Mouse (Mus musculus): ENCODE measurements around the gene Gpr3. TPM values are rescaled to one million over a fixed set of nuclear protein-coding genes. Genes with fewer than 3 reads are reported as not detected.

Gene Gpr3
- polyA plus RNA-seq (2014; fragmentation: Nextera tagmentation; extraction: Ambion mirVana), result 0.33 and 0.47 TPM in 2 replicates

DNA sequence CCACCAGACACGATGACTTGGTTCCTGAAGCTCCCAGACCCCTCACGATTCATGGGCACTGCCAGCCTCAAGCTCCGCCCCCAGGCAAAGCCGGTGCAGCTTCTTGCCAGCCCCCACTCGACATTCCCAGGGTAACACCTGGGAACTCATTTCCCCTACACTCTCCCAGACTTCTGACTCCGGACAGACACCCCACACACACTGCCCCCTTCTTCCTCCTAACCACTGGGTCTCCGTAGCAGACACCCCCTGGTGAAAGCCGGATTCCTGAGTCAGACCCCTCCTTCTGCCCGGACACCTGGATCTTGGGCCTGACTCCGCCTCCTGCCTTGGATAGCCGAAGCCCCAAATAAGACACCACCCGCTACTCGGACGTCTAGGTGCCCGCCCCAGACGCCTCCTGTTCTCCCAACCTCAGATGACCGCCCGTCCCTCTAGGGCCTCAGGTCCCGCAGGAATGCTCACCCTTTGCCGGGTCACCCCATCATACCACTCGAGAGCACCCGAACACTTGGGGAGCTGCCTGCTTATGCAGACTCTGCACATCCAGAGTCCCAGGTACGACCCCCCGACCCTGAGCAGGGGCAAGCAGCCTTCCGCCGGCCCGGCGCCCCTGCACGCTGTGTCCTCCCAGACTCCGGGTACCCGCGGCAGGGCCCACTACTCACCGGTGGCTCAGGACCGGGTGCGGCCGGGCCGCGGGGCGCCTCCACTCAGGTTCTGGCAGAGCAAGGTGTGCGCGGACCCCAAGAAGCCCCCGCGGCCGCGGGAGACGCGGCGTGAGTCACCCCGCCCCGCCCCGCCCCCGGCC lies at the start of gene Gpr3, which contains the start of gene Cd164l2:
TSS of gene Gpr3 (minus strand) at position 786 of the 811 bp plus-strand sequence.
TSS of gene Cd164l2 (plus strand) at position 381 of the 811 bp plus-strand sequence.
- Histone ChIP-seq H3K36me3 (ENCODE audit: control insufficient read depth, insufficient read depth, low read length) (no peaks in the 10 kb centered on the region), H3K4me3 (ENCODE audit: low read depth, low read length) (peak within 1 kb of the TSS; percentile 66), H3K27ac (replicated peaks; ENCODE audit: low read depth, low read length) (no peak within 1 kb of the TSS), H3K27me3 (ENCODE audit: control insufficient read depth, insufficient read depth, low read length) (peaks cover 22% of the 10 kb centered on the region), H3K9me3 (ENCODE audit: control insufficient read depth, low read length) (no peaks in the 10 kb centered on the region), H3K9ac (ENCODE audit: low read length) (peak within 1 kb of the TSS; percentile 44), H3K4me1 (ENCODE audit: control insufficient read depth, insufficient read depth, low read length) (peaks cover 13% of the 10 kb centered on the region), H3K4me2 (ENCODE audit: low read depth, severe bottlenecking) (peak within 1 kb of the TSS; percentile 95)
- ATAC-seq (ENCODE audit: insufficient number of reproducible peaks, low FRiP score, low TSS enrichment, low read depth) (peak; percentile 58), DNase-seq (ENCODE audit: low spot score) (no peak)
- 2% methylated on average over 52 of the region's 52 CpGs for WGBS

DNA sequence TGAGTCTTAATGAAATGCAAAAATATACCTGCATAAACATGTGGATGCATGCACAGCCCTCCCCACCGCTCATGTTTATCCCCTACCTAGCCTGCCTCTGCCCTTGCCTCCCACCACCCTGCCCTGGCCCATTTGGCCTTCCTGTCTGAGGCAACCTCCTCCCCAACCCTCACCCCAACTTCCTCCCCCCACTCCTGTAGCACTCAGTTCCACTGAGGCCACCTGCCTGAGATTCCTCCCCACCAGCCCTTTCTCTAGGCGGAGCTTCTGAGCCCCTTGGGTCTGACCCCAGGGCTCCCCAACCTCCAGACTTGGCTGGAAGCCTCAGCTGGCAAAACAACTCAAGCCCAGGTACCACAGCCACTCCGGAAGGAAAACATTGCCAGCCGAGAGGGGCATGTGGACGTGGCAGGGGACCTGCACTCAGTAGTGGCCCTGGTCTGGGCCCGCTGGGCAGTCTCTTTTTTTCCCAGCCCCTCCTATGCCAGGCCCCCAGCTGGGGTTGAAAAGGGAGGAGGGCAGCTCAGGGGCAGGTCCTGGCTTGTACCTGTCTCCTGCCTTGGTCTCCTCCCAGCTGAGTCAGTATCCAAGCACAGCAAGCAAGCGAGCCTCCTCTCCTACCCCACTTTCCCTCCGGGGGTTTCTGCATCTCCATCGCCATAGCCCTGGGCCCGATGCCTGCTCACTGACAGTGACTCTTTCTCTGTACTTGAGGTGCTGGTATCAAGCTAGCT lies 49.5 kb upstream of the Gpr3 start:
- H3K27ac ChIP-seq (replicated peaks; ENCODE audit: low read depth, low read length), result 0 out of 2 replicates have a peak overlapping the region, but pooled peaks have one; percentile 42
- no peak for ATAC-seq (ENCODE audit: insufficient number of reproducible peaks, low FRiP score, low TSS enrichment, low read depth)

DNA sequence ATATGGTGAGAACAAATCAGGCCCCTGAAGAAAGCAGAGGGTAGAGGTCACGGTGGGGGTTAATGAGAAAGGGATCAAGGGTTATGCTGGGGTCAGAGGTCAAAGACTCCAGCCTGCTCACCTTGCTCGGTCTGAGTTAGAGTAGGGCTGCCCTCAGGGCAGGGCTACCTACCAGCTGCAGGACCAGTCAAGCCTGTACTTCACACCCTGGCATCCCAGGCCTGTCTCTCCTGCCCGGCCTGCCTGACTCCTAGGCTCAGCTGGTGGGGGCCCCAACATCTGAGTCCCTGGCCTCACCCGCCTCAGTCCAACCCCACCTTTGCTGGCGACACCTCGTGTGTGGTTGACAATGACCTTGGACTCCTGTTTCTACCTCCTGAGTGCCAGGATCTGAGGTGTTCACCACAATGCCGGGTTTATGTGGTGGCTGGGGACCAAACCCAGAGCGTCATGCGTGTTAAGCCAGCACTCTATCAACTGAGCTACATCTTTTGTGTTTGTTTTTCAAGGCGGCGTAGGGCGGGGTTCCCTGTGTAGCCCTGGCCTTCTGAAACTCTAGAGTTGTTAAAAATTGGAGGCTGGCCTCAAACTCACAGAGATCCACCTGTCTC lies 45.6 kb upstream of the Gpr3 start:
- peaks cover 6% of the 10 kb centered on the region; the same call in 1 of the 2 replicates for H3K4me1 ChIP-seq (ENCODE audit: control insufficient read depth, insufficient read depth, low read length)
- H3K9me3 ChIP-seq (ENCODE audit: control insufficient read depth, low read length), result no peaks in the 10 kb centered on the region
- H3K27ac ChIP-seq (replicated peaks; ENCODE audit: low read depth, low read length), result no peak overlapping the region
- peaks cover 8% of the 10 kb centered on the region; the same call in 1 of the 2 replicates for H3K27me3 ChIP-seq (ENCODE audit: control insufficient read depth, insufficient read depth, low read length)
- ATAC-seq (ENCODE audit: insufficient number of reproducible peaks, low FRiP score, low TSS enrichment, low read depth) (no peak), DNase-seq (ENCODE audit: low spot score) (no peak)
- 68% methylated on average over 12 of the region's 12 CpGs for WGBS
- no peak overlapping the region for H3K9ac ChIP-seq (ENCODE audit: low read length)
- H3K4me3 ChIP-seq (ENCODE audit: low read depth, low read length), result no peak overlapping the region
- no peaks in the 10 kb centered on the region for H3K36me3 ChIP-seq (ENCODE audit: control insufficient read depth, insufficient read depth, low read length)
- H3K4me2 ChIP-seq (ENCODE audit: low read depth, severe bottlenecking), result no peak overlapping the region

More for the DNA sequence above, 49.5 kb upstream of the Gpr3 start:
- Histone ChIP-seq H3K27me3 (ENCODE audit: control insufficient read depth, insufficient read depth, low read length) (peaks cover 4% of the 10 kb centered on the region; the same call in 1 of the 2 replicates), H3K9ac (ENCODE audit: low read length) (no peak overlapping the region), H3K4me3 (ENCODE audit: low read depth, low read length) (no peak overlapping the region), H3K9me3 (ENCODE audit: control insufficient read depth, low read length) (no peaks in the 10 kb centered on the region; the same call in 1 of the 2 replicates), H3K4me1 (ENCODE audit: control insufficient read depth, insufficient read depth, low read length) (peaks cover 6% of the 10 kb centered on the region; the same call in 1 of the 2 replicates), H3K4me2 (ENCODE audit: low read depth, severe bottlenecking) (no peak overlapping the region), H3K36me3 (ENCODE audit: control insufficient read depth, insufficient read depth, low read length) (peaks cover 17% of the 10 kb centered on the region)
- 43% methylated on average over 10 of the region's 10 CpGs for WGBS
- no peak for DNase-seq (ENCODE audit: low spot score)

DNA sequence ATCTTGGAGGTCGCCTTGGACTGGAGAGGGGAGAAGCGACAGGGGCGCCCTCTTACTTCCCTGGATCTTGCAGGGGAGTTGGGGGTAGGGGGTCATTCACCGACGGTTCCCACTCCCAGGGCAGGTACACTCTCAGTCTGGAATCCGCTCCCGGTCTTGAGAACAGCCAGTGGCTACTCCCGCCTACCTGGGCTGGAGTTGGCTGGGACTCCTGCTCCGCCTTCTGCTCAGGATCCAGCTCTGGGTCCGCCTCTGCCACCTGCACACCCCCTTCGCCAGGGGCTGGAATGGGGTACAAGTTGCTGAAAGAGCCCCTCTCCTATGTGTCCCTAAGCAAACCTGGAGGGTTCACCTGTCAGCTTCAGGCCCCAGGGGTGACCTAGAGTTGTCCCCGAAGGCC lies 44.9 kb upstream of the Gpr3 start:
- no peak overlapping the region for H3K9ac ChIP-seq (ENCODE audit: low read length)
- peaks cover 14% of the 10 kb centered on the region for H3K27me3 ChIP-seq (ENCODE audit: control insufficient read depth, insufficient read depth, low read length)
- H3K4me1 ChIP-seq (ENCODE audit: control insufficient read depth, insufficient read depth, low read length), result peaks cover 6% of the 10 kb centered on the region; the same call in 1 of the 2 replicates
- no peaks in the 10 kb centered on the region for H3K9me3 ChIP-seq (ENCODE audit: control insufficient read depth, low read length)
- 23% methylated on average over 11 of the region's 12 CpGs for WGBS
- H3K36me3 ChIP-seq (ENCODE audit: control insufficient read depth, insufficient read depth, low read length), result no peaks in the 10 kb centered on the region
- no peak for DNase-seq (ENCODE audit: low spot score)
- no peak for ATAC-seq (ENCODE audit: insufficient number of reproducible peaks, low FRiP score, low TSS enrichment, low read depth)
- no peak overlapping the region for H3K4me3 ChIP-seq (ENCODE audit: low read depth, low read length)
- no peak overlapping the region for H3K4me2 ChIP-seq (ENCODE audit: low read depth, severe bottlenecking)
- H3K27ac ChIP-seq (replicated peaks; ENCODE audit: low read depth, low read length), result no peak overlapping the region

DNA sequence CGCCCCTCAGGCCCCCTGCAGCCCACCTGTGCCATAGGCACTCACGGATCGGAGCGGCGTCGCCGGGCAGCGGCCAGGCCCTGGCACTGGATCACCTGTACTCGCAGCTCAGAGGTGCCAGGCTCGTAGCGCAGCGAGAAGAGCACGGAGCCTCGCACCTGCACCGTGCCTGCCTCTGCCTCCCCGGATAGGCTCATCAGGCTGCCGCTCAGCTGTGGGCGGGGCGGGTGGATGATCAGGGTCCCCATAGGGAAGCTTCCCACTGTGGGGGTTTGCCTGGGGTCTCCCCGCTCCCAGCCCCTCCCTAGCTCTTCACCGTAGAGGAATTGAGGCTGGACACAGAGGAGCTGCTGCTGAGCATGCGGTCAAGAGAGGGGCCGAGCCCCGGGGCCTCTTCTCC lies 44.5 kb upstream of the Gpr3 start:
- H3K36me3 ChIP-seq (ENCODE audit: control insufficient read depth, insufficient read depth, low read length), result no peaks in the 10 kb centered on the region
- no peak overlapping the region for H3K27ac ChIP-seq (replicated peaks; ENCODE audit: low read depth, low read length)
- H3K9ac ChIP-seq (ENCODE audit: low read length), result no peak overlapping the region
- peaks cover 18% of the 10 kb centered on the region for H3K27me3 ChIP-seq (ENCODE audit: control insufficient read depth, insufficient read depth, low read length)
- H3K9me3 ChIP-seq (ENCODE audit: control insufficient read depth, low read length), result no peaks in the 10 kb centered on the region
- H3K4me2 ChIP-seq (ENCODE audit: low read depth, severe bottlenecking), result no peak overlapping the region
- WGBS, result 13% methylated on average over 24 of the region's 24 CpGs
- DNase-seq (ENCODE audit: low spot score) (no peak), ATAC-seq (ENCODE audit: insufficient number of reproducible peaks, low FRiP score, low TSS enrichment, low read depth) (no peak)
- H3K4me1 ChIP-seq (ENCODE audit: control insufficient read depth, insufficient read depth, low read length), result peaks cover 3% of the 10 kb centered on the region; the same call in 1 of the 2 replicates
- H3K4me3 ChIP-seq (ENCODE audit: low read depth, low read length), result no peak overlapping the region

DNA sequence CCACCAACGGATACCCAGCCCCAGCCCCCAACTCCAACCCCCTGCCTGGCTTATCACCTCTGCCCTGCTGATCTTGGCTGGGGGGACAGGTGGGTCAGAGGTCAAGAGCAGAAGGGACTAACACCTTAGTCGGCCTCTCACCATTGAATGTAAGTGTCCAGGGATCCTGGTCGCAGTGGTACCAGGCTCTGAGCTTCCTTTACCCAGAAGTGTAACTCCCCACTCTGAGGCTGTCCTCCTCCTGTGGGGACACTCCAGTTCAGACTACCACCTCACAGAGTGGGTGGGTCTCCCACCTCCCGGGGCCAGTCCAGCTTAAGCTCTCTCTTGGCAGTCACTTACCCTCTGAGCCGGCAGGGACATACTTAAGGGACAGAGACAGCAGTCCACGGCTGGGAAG lies 43.1 kb upstream of the Gpr3 start:
- Histone ChIP-seq H3K36me3 (ENCODE audit: control insufficient read depth, insufficient read depth, low read length) (no peaks in the 10 kb centered on the region; the same call in 1 of the 2 replicates), H3K4me2 (ENCODE audit: low read depth, severe bottlenecking) (no peak overlapping the region), H3K4me1 (ENCODE audit: control insufficient read depth, insufficient read depth, low read length) (0 out of 2 replicates have a peak, but pooled peaks cover 2% of the 10 kb centered on the region), H3K9ac (ENCODE audit: low read length) (no peak overlapping the region), H3K27me3 (ENCODE audit: control insufficient read depth, insufficient read depth, low read length) (peaks cover 30% of the 10 kb centered on the region), H3K27ac (replicated peaks; ENCODE audit: low read depth, low read length) (no peak overlapping the region), H3K9me3 (ENCODE audit: control insufficient read depth, low read length) (no peaks in the 10 kb centered on the region), H3K4me3 (ENCODE audit: low read depth, low read length) (no peak overlapping the region)
- no peak for ATAC-seq (ENCODE audit: insufficient number of reproducible peaks, low FRiP score, low TSS enrichment, low read depth)
- DNase-seq (ENCODE audit: low spot score), result no peak
- 65% methylated on average over 6 of the region's 6 CpGs for WGBS

DNA sequence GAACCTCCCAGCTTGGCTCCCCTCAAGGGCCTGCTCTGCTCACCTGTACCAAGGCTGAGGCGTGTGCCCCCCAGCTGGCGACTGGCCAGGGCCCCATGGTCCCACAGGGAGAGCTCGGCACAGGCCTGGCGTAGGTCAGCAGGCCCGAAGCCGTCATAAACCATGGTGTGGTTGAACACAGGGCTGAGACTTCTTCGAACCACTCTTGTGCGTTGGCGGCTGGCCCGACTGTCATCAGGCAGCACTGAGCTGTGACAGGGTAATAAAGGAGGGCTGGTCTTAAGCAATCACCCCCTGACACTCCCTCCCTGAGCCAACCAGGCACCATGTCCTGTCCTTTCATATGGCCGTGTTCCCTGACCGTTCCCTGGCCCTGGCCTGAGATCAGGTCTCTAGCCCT lies 41.1 kb upstream of the Gpr3 start:
- H3K4me2 ChIP-seq (ENCODE audit: low read depth, severe bottlenecking), result no peak overlapping the region
- no peaks in the 10 kb centered on the region; the same call in 1 of the 2 replicates for H3K36me3 ChIP-seq (ENCODE audit: control insufficient read depth, insufficient read depth, low read length)
- no peak overlapping the region for H3K4me3 ChIP-seq (ENCODE audit: low read depth, low read length)
- 57% methylated on average over 12 of the region's 12 CpGs for WGBS
- no peaks in the 10 kb centered on the region for H3K9me3 ChIP-seq (ENCODE audit: control insufficient read depth, low read length)
- ATAC-seq (ENCODE audit: insufficient number of reproducible peaks, low FRiP score, low TSS enrichment, low read depth) (no peak), DNase-seq (ENCODE audit: low spot score) (no peak)
- H3K27ac ChIP-seq (replicated peaks; ENCODE audit: low read depth, low read length), result no peak overlapping the region
- peaks cover 41% of the 10 kb centered on the region for H3K27me3 ChIP-seq (ENCODE audit: control insufficient read depth, insufficient read depth, low read length)
- 0 out of 2 replicates have a peak, but pooled peaks cover 2% of the 10 kb centered on the region for H3K4me1 ChIP-seq (ENCODE audit: control insufficient read depth, insufficient read depth, low read length)
- no peak overlapping the region for H3K9ac ChIP-seq (ENCODE audit: low read length)

DNA sequence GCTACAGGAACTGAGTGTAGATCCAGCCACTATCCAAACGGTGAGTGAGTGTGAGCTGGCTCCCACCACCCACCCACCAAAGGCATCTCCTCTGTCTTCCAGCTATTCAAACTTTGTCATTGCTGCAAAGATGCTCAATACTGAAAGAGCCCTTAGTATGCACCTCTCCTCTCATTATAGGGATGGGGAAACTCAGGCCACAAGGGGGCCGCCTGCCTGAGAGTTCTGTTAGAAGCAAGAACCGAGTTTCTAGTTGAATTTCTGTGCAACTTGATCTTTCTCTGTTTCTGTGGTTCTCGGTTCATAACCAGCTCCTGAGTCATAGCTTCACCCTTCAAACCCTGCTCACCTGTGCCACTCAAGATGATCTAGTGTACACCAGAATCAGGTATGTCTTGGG lies 39.8 kb upstream of the Gpr3 start:
- H3K9ac ChIP-seq (ENCODE audit: low read length), result no peak overlapping the region
- 28% methylated on average over 4 of the region's 4 CpGs for WGBS
- ATAC-seq (ENCODE audit: insufficient number of reproducible peaks, low FRiP score, low TSS enrichment, low read depth), result no peak

More for the DNA sequence above, 39.8 kb upstream of the Gpr3 start:
- peak; percentile 45 for DNase-seq (ENCODE audit: low spot score)
- Histone ChIP-seq H3K36me3 (ENCODE audit: control insufficient read depth, insufficient read depth, low read length) (no peaks in the 10 kb centered on the region; the same call in 1 of the 2 replicates), H3K27ac (replicated peaks; ENCODE audit: low read depth, low read length) (no peak overlapping the region), H3K4me3 (ENCODE audit: low read depth, low read length) (no peak overlapping the region), H3K9me3 (ENCODE audit: control insufficient read depth, low read length) (no peaks in the 10 kb centered on the region), H3K4me1 (ENCODE audit: control insufficient read depth, insufficient read depth, low read length) (peaks cover 5% of the 10 kb centered on the region), H3K27me3 (ENCODE audit: control insufficient read depth, insufficient read depth, low read length) (peaks cover 47% of the 10 kb centered on the region), H3K4me2 (ENCODE audit: low read depth, severe bottlenecking) (no peak overlapping the region)
